Mouse (Mus musculus): ENCODE measurements around the gene Chka. TPM values are rescaled to one million over a fixed set of nuclear protein-coding genes. Genes with fewer than 3 reads are reported as not detected.

Gene Chka
- polyA plus RNA-seq, 1 experiment from 2014 or later, result 57.8 TPM

- Histone ChIP-seq H3K27ac (ENCODE audit: low read length) (peak overlapping the region; percentile 46), H3K4me3 (ENCODE audit: low read length) (no peak overlapping the region), H3K36me3 (ENCODE audit: control insufficient read depth, insufficient read depth, low read length) (no peaks in the 10 kb centered on the region), H3K4me1 (ENCODE audit: control insufficient read depth, insufficient read depth, low read length) (peaks cover 14% of the 10 kb centered on the region; the same call in 1 of the 2 replicates), H3K9me3 (ENCODE audit: control insufficient read depth, low read length) (no peaks in the 10 kb centered on the region), H3K9ac (ENCODE audit: low read depth, low read length) (no peak overlapping the region), H3K4me2 (ENCODE audit: low read depth, low read length) (no peak overlapping the region), H3K27me3 (replicated peaks; ENCODE audit: control insufficient read depth, insufficient read depth, low read length) (no peaks in the 10 kb centered on the region)
- peak; percentile 82 for ATAC-seq
- WGBS, result 63% methylated on average over 8 of the region's 8 CpGs
These were observed 19.9 kb upstream of the Chka start for GRCm38 (mm10) chr19:3831716-3832115.

- 45% methylated on average over 4 of the region's 4 CpGs for WGBS
- no peak overlapping the region for H3K4me3 ChIP-seq (ENCODE audit: low read length)
- H3K27me3 ChIP-seq (replicated peaks; ENCODE audit: control insufficient read depth, insufficient read depth, low read length), result no peaks in the 10 kb centered on the region
- peak overlapping the region; percentile 96 for H3K27ac ChIP-seq (ENCODE audit: low read length)
- peaks cover 14% of the 10 kb centered on the region; the same call in 1 of the 2 replicates for H3K4me1 ChIP-seq (ENCODE audit: control insufficient read depth, insufficient read depth, low read length)
- H3K9ac ChIP-seq (ENCODE audit: low read depth, low read length), result peak overlapping the region; percentile 54
- H3K9me3 ChIP-seq (ENCODE audit: control insufficient read depth, low read length), result no peaks in the 10 kb centered on the region
- H3K36me3 ChIP-seq (ENCODE audit: control insufficient read depth, insufficient read depth, low read length), result no peaks in the 10 kb centered on the region
- peak; percentile 84 for ATAC-seq
- H3K4me2 ChIP-seq (ENCODE audit: low read depth, low read length), result peak overlapping the region; percentile 45
These were observed 18.7 kb upstream of the Chka start for GRCm38 (mm10) chr19:3832851-3833353.

GRCm38 (mm10) chr19:3834301-3834700, 17.3 kb upstream of the Chka start:
- H3K4me1 ChIP-seq (ENCODE audit: control insufficient read depth, insufficient read depth, low read length), result peaks cover 14% of the 10 kb centered on the region; the same call in 1 of the 2 replicates
- peak overlapping the region; percentile 18; the same call in 1 of the 2 replicates for H3K9ac ChIP-seq (ENCODE audit: low read depth, low read length)
- H3K4me3 ChIP-seq (ENCODE audit: low read length), result no peak overlapping the region
- 73% methylated on average over 7 of the region's 7 CpGs for WGBS
- H3K27me3 ChIP-seq (replicated peaks; ENCODE audit: control insufficient read depth, insufficient read depth, low read length), result no peaks in the 10 kb centered on the region
- no peaks in the 10 kb centered on the region for H3K9me3 ChIP-seq (ENCODE audit: control insufficient read depth, low read length)
- 0 out of 2 replicates have a peak, but pooled peaks have one; percentile 5 for ATAC-seq
- no peak overlapping the region for H3K4me2 ChIP-seq (ENCODE audit: low read depth, low read length)
- H3K27ac ChIP-seq (ENCODE audit: low read length), result peak overlapping the region; percentile 96
- no peaks in the 10 kb centered on the region for H3K36me3 ChIP-seq (ENCODE audit: control insufficient read depth, insufficient read depth, low read length)

- H3K4me1 ChIP-seq (ENCODE audit: control insufficient read depth, insufficient read depth, low read length), result peaks cover 22% of the 10 kb centered on the region
- no peak overlapping the region for H3K9ac ChIP-seq (ENCODE audit: low read depth, low read length)
- ATAC-seq, result no peak
- no peaks in the 10 kb centered on the region for H3K27me3 ChIP-seq (replicated peaks; ENCODE audit: control insufficient read depth, insufficient read depth, low read length)
- no peak overlapping the region for H3K4me3 ChIP-seq (ENCODE audit: low read length)
- H3K36me3 ChIP-seq (ENCODE audit: control insufficient read depth, insufficient read depth, low read length), result no peaks in the 10 kb centered on the region
- 87% methylated on average over 9 of the region's 9 CpGs for WGBS
- H3K9me3 ChIP-seq (ENCODE audit: control insufficient read depth, low read length), result no peaks in the 10 kb centered on the region
- H3K27ac ChIP-seq (ENCODE audit: low read length), result no peak overlapping the region
- H3K4me2 ChIP-seq (ENCODE audit: low read depth, low read length), result no peak overlapping the region
These were observed 14.8 kb upstream of the Chka start for GRCm38 (mm10) chr19:3836791-3837190.

- H3K36me3 ChIP-seq (ENCODE audit: control insufficient read depth, insufficient read depth, low read length), result no peaks in the 10 kb centered on the region
- no peak for ATAC-seq
- H3K4me1 ChIP-seq (ENCODE audit: control insufficient read depth, insufficient read depth, low read length), result peaks cover 16% of the 10 kb centered on the region
- H3K4me2 ChIP-seq (ENCODE audit: low read depth, low read length), result no peak overlapping the region
- no peaks in the 10 kb centered on the region for H3K9me3 ChIP-seq (ENCODE audit: control insufficient read depth, low read length)
- no peak overlapping the region for H3K9ac ChIP-seq (ENCODE audit: low read depth, low read length)
- no peak overlapping the region for H3K4me3 ChIP-seq (ENCODE audit: low read length)
- WGBS, result 82% methylated on average over 3 of the region's 3 CpGs
- no peaks in the 10 kb centered on the region for H3K27me3 ChIP-seq (replicated peaks; ENCODE audit: control insufficient read depth, insufficient read depth, low read length)
- no peak overlapping the region for H3K27ac ChIP-seq (ENCODE audit: low read length)
These were observed 12.6 kb upstream of the Chka start for GRCm38 (mm10) chr19:3838931-3839330.

GRCm38 (mm10) chr19:3839686-3840085, 11.9 kb upstream of the Chka start:
- Histone ChIP-seq H3K9ac (ENCODE audit: low read depth, low read length) (no peak overlapping the region), H3K4me3 (ENCODE audit: low read length) (no peak overlapping the region), H3K9me3 (ENCODE audit: control insufficient read depth, low read length) (no peaks in the 10 kb centered on the region), H3K27me3 (replicated peaks; ENCODE audit: control insufficient read depth, insufficient read depth, low read length) (no peaks in the 10 kb centered on the region), H3K27ac (ENCODE audit: low read length) (no peak overlapping the region), H3K4me2 (ENCODE audit: low read depth, low read length) (no peak overlapping the region), H3K36me3 (ENCODE audit: control insufficient read depth, insufficient read depth, low read length) (no peaks in the 10 kb centered on the region), H3K4me1 (ENCODE audit: control insufficient read depth, insufficient read depth, low read length) (peaks cover 13% of the 10 kb centered on the region)
- no peak for ATAC-seq
- WGBS, result 43% methylated on average over 2 of the region's 2 CpGs

GRCm38 (mm10) chr19:3840214-3840651, 11.3 kb upstream of the Chka start:
- H3K4me2 ChIP-seq (ENCODE audit: low read depth, low read length), result no peak overlapping the region
- peaks cover 13% of the 10 kb centered on the region for H3K4me1 ChIP-seq (ENCODE audit: control insufficient read depth, insufficient read depth, low read length)
- H3K9me3 ChIP-seq (ENCODE audit: control insufficient read depth, low read length), result no peaks in the 10 kb centered on the region
- peak; percentile 29; the same call in 1 of the 2 replicates for ATAC-seq
- 44% methylated on average over 5 of the region's 5 CpGs for WGBS
- H3K9ac ChIP-seq (ENCODE audit: low read depth, low read length), result no peak overlapping the region; the same call in 1 of the 2 replicates
- H3K27ac ChIP-seq (ENCODE audit: low read length), result 0 out of 2 replicates have a peak overlapping the region, but pooled peaks have one; percentile 21
- H3K36me3 ChIP-seq (ENCODE audit: control insufficient read depth, insufficient read depth, low read length), result no peaks in the 10 kb centered on the region
- no peak overlapping the region for H3K4me3 ChIP-seq (ENCODE audit: low read length)
- no peaks in the 10 kb centered on the region for H3K27me3 ChIP-seq (replicated peaks; ENCODE audit: control insufficient read depth, insufficient read depth, low read length)

- Histone ChIP-seq H3K4me2 (ENCODE audit: low read depth, low read length) (no peak overlapping the region), H3K4me1 (ENCODE audit: control insufficient read depth, insufficient read depth, low read length) (peaks cover 13% of the 10 kb centered on the region), H3K9me3 (ENCODE audit: control insufficient read depth, low read length) (no peaks in the 10 kb centered on the region), H3K27ac (ENCODE audit: low read length) (no peak overlapping the region), H3K36me3 (ENCODE audit: control insufficient read depth, insufficient read depth, low read length) (no peaks in the 10 kb centered on the region), H3K4me3 (ENCODE audit: low read length) (no peak overlapping the region), H3K9ac (ENCODE audit: low read depth, low read length) (no peak overlapping the region; the same call in 1 of the 2 replicates), H3K27me3 (replicated peaks; ENCODE audit: control insufficient read depth, insufficient read depth, low read length) (no peaks in the 10 kb centered on the region)
- no peak for ATAC-seq
- 78% methylated on average over 5 of the region's 5 CpGs for WGBS
These were observed 10.9 kb upstream of the Chka start for GRCm38 (mm10) chr19:3840685-3841084.

- Histone ChIP-seq H3K4me2 (ENCODE audit: low read depth, low read length) (0 out of 2 replicates have a peak overlapping the region, but pooled peaks have one; percentile 6), H3K27ac (ENCODE audit: low read length) (peak overlapping the region; percentile 30; the same call in 1 of the 2 replicates)
These were observed 9.0 kb upstream of the Chka start for GRCm38 (mm10) chr19:3842359-3843148.

More at GRCm38 (mm10) chr19:3842359-3843148, 9.0 kb upstream of the Chka start:
- Histone ChIP-seq H3K9ac (ENCODE audit: low read depth, low read length) (no peak overlapping the region), H3K27me3 (replicated peaks; ENCODE audit: control insufficient read depth, insufficient read depth, low read length) (no peaks in the 10 kb centered on the region), H3K4me3 (ENCODE audit: low read length) (no peak overlapping the region), H3K4me1 (ENCODE audit: control insufficient read depth, insufficient read depth, low read length) (peaks cover 13% of the 10 kb centered on the region), H3K9me3 (ENCODE audit: control insufficient read depth, low read length) (no peaks in the 10 kb centered on the region), H3K36me3 (ENCODE audit: control insufficient read depth, insufficient read depth, low read length) (no peaks in the 10 kb centered on the region)
- peak; percentile 68 for ATAC-seq
- 40% methylated on average over 12 of the region's 12 CpGs for WGBS

Measured in intestine, embryonic 16.5 days (tissue).